ENCODE assay signal across 13 mouse cellular contexts in genomic region chr4:152674140-152674539, GRCm38 (mm10).
DNase-seq lines count a peak whose midpoint lies in the region; ATAC-seq lines count a peak whose summit lies in the region.
"Had no signal": no experiment of that assay in that cellular context is flagged by ENCODE, and none has a peak within 500 bp of the region (broad histone marks: within the 10 kb centered on the region; RNA-seq: fewer than 3 reads in every experiment).

No protein-coding gene starts in this region.

- no peaks in the 10 kb centered on the region for H3K27me3 ChIP-seq in megakaryocyte, embryonic 14.5 days (replicated peaks)
- H3K27me3 ChIP-seq in hindbrain, embryonic 12.5 days = no peaks in the 10 kb centered on the region
- no peaks in the 10 kb centered on the region for H3K27me3 ChIP-seq in midbrain, embryonic 14.5 days (ENCODE audit: control insufficient read depth, insufficient read depth, low read length)
- H3K27me3 ChIP-seq: embryonic facial prominence, embryonic 12.5 days had no signal

- H3K27ac ChIP-seq in hindbrain, embryonic 12.5 days = peak overlapping the region; percentile 71
- H3K27ac ChIP-seq in midbrain, embryonic 14.5 days (replicated peaks; ENCODE audit: low read depth, low read length) = 0 out of 2 replicates have a peak overlapping the region, but pooled peaks have one; percentile 27
- H3K27ac ChIP-seq: embryonic facial prominence, embryonic 12.5 days had no signal

- 18% methylated on average over 11 of the region's 11 CpGs for WGBS in hindbrain, embryonic 12.5 days
- WGBS in midbrain, embryonic 14.5 days = 18% methylated on average over 11 of the region's 11 CpGs

- no peak overlapping the region for H3K4me2 ChIP-seq in hindbrain, embryonic 12.5 days (replicated peaks)
- H3K4me2 ChIP-seq in midbrain, embryonic 14.5 days (ENCODE audit: low read length) = no peak overlapping the region
- H3K4me2 ChIP-seq: embryonic facial prominence, embryonic 12.5 days; liver, embryonic 11.5 days had no signal

- H3K9me3 ChIP-seq in megakaryocyte, embryonic 14.5 days = peaks cover 89% of the 10 kb centered on the region
- peaks cover 15% of the 10 kb centered on the region; the same call in 1 of the 2 replicates for H3K9me3 ChIP-seq in hindbrain, embryonic 12.5 days (replicated peaks)
- no peaks in the 10 kb centered on the region for H3K9me3 ChIP-seq in midbrain, embryonic 14.5 days (ENCODE audit: control insufficient read depth, low read length)
- H3K9me3 ChIP-seq: embryonic facial prominence, embryonic 12.5 days had no signal

- H3K9ac ChIP-seq in hindbrain, embryonic 12.5 days = no peak overlapping the region
- no peak overlapping the region for H3K9ac ChIP-seq in midbrain, embryonic 14.5 days (replicated peaks; ENCODE audit: low read length)
- H3K9ac ChIP-seq: embryonic facial prominence, embryonic 12.5 days had no signal

- no peak for ATAC-seq in megakaryocyte, adult 5-6 weeks (ENCODE audit: poor library complexity, severe bottlenecking)
- ATAC-seq in hindbrain, embryonic 12.5 days (ENCODE audit: low FRiP score) = peak; percentile 91
- ATAC-seq in midbrain, embryonic 14.5 days (ENCODE audit: low FRiP score, low TSS enrichment) = peak; percentile 62; the same call in 1 of the 2 replicates

- peak; percentile 61 for DNase-seq in midbrain, embryonic 14.5 days
- DNase-seq in layer of hippocampus, postnatal 25 days (ENCODE audit: extremely low spot score in 1 of 2, low spot score in 1 of 2) = no peak
- no peak for DNase-seq in gastrocnemius, adult 8-10 months (ENCODE audit: low spot score in 2 of 2)
- DNase-seq in frontal cortex, postnatal 36 days (ENCODE audit: low spot score in 2 of 2) = no peak
- no peak for DNase-seq in urinary bladder, postnatal 36 days (ENCODE audit: low spot score in 2 of 2)
- DNase-seq: heart, postnatal 10 days; kidney, adult 2 months; lung, postnatal 4 days had no signal

- no peaks in the 10 kb centered on the region for H3K4me1 ChIP-seq in megakaryocyte, embryonic 14.5 days
- peaks cover 20% of the 10 kb centered on the region for H3K4me1 ChIP-seq in hindbrain, embryonic 12.5 days
- 0 out of 2 replicates have a peak, but pooled peaks cover 5% of the 10 kb centered on the region for H3K4me1 ChIP-seq in midbrain, embryonic 14.5 days (ENCODE audit: control insufficient read depth, insufficient read depth, low read length)
- H3K4me1 ChIP-seq: embryonic facial prominence, embryonic 12.5 days had no signal

- peak overlapping the region; percentile 16 for H3K4me3 ChIP-seq in megakaryocyte, embryonic 14.5 days (replicated peaks)
- H3K4me3 ChIP-seq in hindbrain, embryonic 12.5 days = no peak overlapping the region
- no peak overlapping the region for H3K4me3 ChIP-seq in midbrain, embryonic 14.5 days (replicated peaks; ENCODE audit: low read depth, low read length)
- H3K4me3 ChIP-seq: embryonic facial prominence, embryonic 12.5 days had no signal

- H3K36me3 ChIP-seq in megakaryocyte, embryonic 14.5 days (replicated peaks; ENCODE audit: low read length) = no peaks in the 10 kb centered on the region
- no peaks in the 10 kb centered on the region for H3K36me3 ChIP-seq in hindbrain, embryonic 12.5 days
- H3K36me3 ChIP-seq in midbrain, embryonic 14.5 days (ENCODE audit: control insufficient read depth, insufficient read depth, low read length) = no peaks in the 10 kb centered on the region
- H3K36me3 ChIP-seq: embryonic facial prominence, embryonic 12.5 days had no signal
